Mouse (Mus musculus) intestine, postnatal 0 days (tissue): ENCODE results near the gene Xpr1. TPM values are rescaled to one million over a fixed set of nuclear protein-coding genes. Genes with fewer than 3 reads are reported as not detected.

Experiments used
- ATAC-seq: fragments of 200-750 bp; cut with Nextera tagmentation; 2 replicates; pipeline ENCODE4 v1.8.0; 2017; ENCODE audit warnings: mild to moderate bottlenecking, moderate TSS enrichment, moderate library complexity
- H3K27ac ChIP-seq: fragments of 300-500 bp; sonication (generic); 2 replicates; pipeline ENCODE4 v1.5.1; 2014; ENCODE audit warnings: mild to moderate bottlenecking, low read depth, low read length, moderate library complexity
- H3K27me3 ChIP-seq: fragments of 300-500 bp; sonication (generic); replicated peaks from 2 replicates; pipeline ENCODE4 v1.6.1; 2014; ENCODE audit warnings: low read length, mixed read lengths; ENCODE audit not compliant: control insufficient read depth, insufficient read depth
- H3K36me3 ChIP-seq: fragments of 300-500 bp; sonication (generic); 2 replicates; pipeline ENCODE4 v1.6.1; 2014; ENCODE audit warnings: mild to moderate bottlenecking, moderate library complexity; ENCODE audit not compliant: control insufficient read depth, insufficient read depth
- H3K4me1 ChIP-seq: fragments of 300-500 bp; sonication (generic); replicated peaks from 2 replicates; pipeline ENCODE4 v1.6.1; 2014; ENCODE audit warnings: antibody characterized with exemption, low read length, mixed read lengths; ENCODE audit not compliant: control insufficient read depth, insufficient read depth
- H3K4me2 ChIP-seq: fragments of 300-500 bp; sonication (generic); replicated peaks from 2 replicates; pipeline ENCODE4 v1.6.1; 2014; ENCODE audit warnings: low read depth, mild to moderate bottlenecking, moderate library complexity
- H3K4me3 ChIP-seq: fragments of 300-500 bp; sonication (generic); 2 replicates; pipeline ENCODE4 v1.5.1; 2014; ENCODE audit warnings: low read depth, low read length
- H3K9ac ChIP-seq: fragments of 300-500 bp; sonication (generic); 2 replicates; pipeline ENCODE4 v1.6.1; 2014; ENCODE audit warnings: mild to moderate bottlenecking, low read depth, low read length
- H3K9me3 ChIP-seq: fragments of 300-500 bp; sonication (generic); 2 replicates; pipeline ENCODE4 v1.6.1; 2016; ENCODE audit warnings: mixed run types; ENCODE audit not compliant: control insufficient read depth
- CTCF ChIP-seq: sonication (generic); IDR thresholded peaks from 2 replicates; pipeline ENCODE4 v1.5.1; 2016; ENCODE audit warnings: low read depth, mild to moderate bottlenecking, control low read depth, antibody characterized with exemption, moderate library complexity
- WGBS: fragments of 180-500 bp; shearing (Covaris S2); extraction: QIAGEN DNeasy Blood & Tissue Kit; methylation state at CpG from one replicate; pipeline ENCODE4 v1.1.7; 2014; 5-methylcytosine and 5-hydroxymethylcytosine counted together
- polyA plus RNA-seq: library from polyadenylated mRNA; unstranded; fragments of >200 nt; fragmentation: Nextera tagmentation; extraction: Ambion mirVana; gene quantifications from 2 replicates; pipeline ENCODE4 v1.2.1, GENCODE M21; 2015

Gene Xpr1
- polyA plus RNA-seq, 1 experiment from 2014 or later, result 5.8 TPM

DNA sequence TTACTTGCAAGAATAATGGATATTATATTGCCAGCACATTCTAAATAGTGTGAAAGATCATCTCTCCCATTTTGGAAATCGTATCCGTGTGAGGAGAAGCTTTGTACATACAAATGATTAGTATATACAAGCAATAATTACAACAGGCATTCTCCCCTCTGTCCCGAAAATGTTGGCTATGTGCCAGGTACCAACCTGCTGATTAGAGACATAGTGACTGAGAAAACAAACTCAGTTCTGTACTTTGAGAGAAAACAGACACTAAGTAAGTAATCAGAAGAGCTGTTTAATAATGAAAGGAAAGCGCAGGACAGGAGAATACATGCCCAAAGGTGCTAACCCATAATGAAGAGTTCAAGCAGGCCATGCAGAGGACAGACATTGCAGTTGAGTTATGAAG, 64.1 kb downstream of the Xpr1 start:
- TF ChIP-seq CTCF, result no peak
- Histone ChIP-seq H3K9ac (no peak overlapping the region), H3K27me3 (no peaks in the 10 kb centered on the region), H3K4me2 (no peak overlapping the region), H3K4me1 (no peaks in the 10 kb centered on the region), H3K4me3 (no peak overlapping the region), H3K27ac (no peak overlapping the region), H3K36me3 (no peaks in the 10 kb centered on the region), H3K9me3 (no peaks in the 10 kb centered on the region)
- WGBS, result 64% methylated on average over 4 of the region's 4 CpGs
- ATAC-seq, result no peak

GRCm38 (mm10) chr1:155351527-155351926, 65.7 kb downstream of the Xpr1 start:
- ATAC-seq, result no peak
- Histone ChIP-seq H3K9me3 (no peaks in the 10 kb centered on the region), H3K4me2 (no peak overlapping the region), H3K9ac (no peak overlapping the region), H3K27me3 (no peaks in the 10 kb centered on the region), H3K4me1 (no peaks in the 10 kb centered on the region), H3K27ac (no peak overlapping the region), H3K4me3 (no peak overlapping the region), H3K36me3 (no peaks in the 10 kb centered on the region)
- 59% methylated on average over 4 of the region's 4 CpGs for WGBS
- no peak for TF ChIP-seq CTCF

GRCm38 (mm10) chr1:155348491-155348890, 68.7 kb downstream of the Xpr1 start:
- Histone ChIP-seq H3K4me3 (no peak overlapping the region), H3K4me2 (no peak overlapping the region), H3K9me3 (no peaks in the 10 kb centered on the region), H3K27me3 (no peaks in the 10 kb centered on the region), H3K9ac (no peak overlapping the region), H3K27ac (no peak overlapping the region), H3K4me1 (no peaks in the 10 kb centered on the region), H3K36me3 (no peaks in the 10 kb centered on the region)
- no peak for TF ChIP-seq CTCF
- 86% methylated on average over 3 of the region's 3 CpGs for WGBS
- no peak for ATAC-seq

- WGBS, result 61% methylated on average over 4 of the region's 4 CpGs
Observed at GRCm38 (mm10) chr1:155347339-155347738, 69.9 kb downstream of the Xpr1 start.

DNA sequence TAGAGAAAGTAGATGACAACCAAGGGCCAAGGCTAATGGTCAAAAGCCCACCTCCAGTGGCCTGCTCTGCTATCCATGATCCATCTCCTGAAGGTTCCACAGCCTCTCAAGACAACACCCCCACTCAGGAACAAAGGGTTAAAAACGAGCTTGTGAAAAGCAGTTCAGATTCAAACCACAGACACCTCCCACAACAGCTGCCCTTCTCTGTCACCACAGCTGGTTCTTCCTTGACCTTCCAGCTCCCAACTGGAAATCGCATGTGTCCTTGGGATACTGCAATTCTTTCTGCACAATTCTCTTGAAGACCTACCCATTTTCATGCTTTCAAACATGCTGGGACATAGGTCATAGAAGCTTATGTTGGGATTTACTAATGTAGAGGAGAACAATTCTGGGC, 73.2 kb downstream of the Xpr1 start:
- Histone ChIP-seq H3K4me3 (no peak overlapping the region), H3K4me2 (no peak overlapping the region), H3K27me3 (no peaks in the 10 kb centered on the region), H3K9ac (no peak overlapping the region), H3K4me1 (no peaks in the 10 kb centered on the region), H3K27ac (no peak overlapping the region), H3K9me3 (no peaks in the 10 kb centered on the region), H3K36me3 (no peaks in the 10 kb centered on the region)
- WGBS, result 86% methylated on average over 2 of the region's 2 CpGs
- ATAC-seq, result no peak
- no peak for TF ChIP-seq CTCF

More at GRCm38 (mm10) chr1:155347339-155347738, 69.9 kb downstream of the Xpr1 start:
- TF ChIP-seq CTCF, result no peak
- H3K27me3 ChIP-seq, result no peaks in the 10 kb centered on the region
- no peak overlapping the region for H3K9ac ChIP-seq
- ATAC-seq, result no peak
- H3K9me3 ChIP-seq, result no peaks in the 10 kb centered on the region
- no peaks in the 10 kb centered on the region for H3K4me1 ChIP-seq
- H3K4me3 ChIP-seq, result no peak overlapping the region
- H3K36me3 ChIP-seq, result no peaks in the 10 kb centered on the region
- no peak overlapping the region for H3K27ac ChIP-seq
- H3K4me2 ChIP-seq, result no peak overlapping the region

DNA sequence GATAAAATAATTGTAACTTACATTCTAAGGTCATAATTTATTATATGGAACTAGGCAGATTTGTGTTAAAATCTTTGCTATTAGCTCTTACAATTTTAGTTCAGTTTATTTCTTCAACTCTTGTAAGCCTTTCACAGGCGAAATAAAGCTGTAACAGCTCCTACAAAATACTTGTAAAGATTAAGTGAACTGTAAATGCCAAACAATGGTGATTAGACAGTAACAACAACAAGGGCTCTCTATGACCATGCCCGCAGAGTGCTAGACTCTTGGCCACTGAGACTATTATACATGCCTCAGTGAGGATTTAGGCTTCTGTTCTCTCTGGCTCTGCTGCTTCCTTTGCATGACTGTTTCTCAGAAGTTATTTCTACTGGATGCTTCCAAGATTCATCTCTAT, 77.6 kb downstream of the Xpr1 start:
- Histone ChIP-seq H3K36me3 (no peaks in the 10 kb centered on the region), H3K9me3 (no peaks in the 10 kb centered on the region), H3K4me3 (no peak overlapping the region), H3K9ac (no peak overlapping the region), H3K4me1 (no peaks in the 10 kb centered on the region), H3K27ac (no peak overlapping the region), H3K27me3 (no peaks in the 10 kb centered on the region), H3K4me2 (no peak overlapping the region)
- no peak for TF ChIP-seq CTCF
- ATAC-seq, result no peak
- 95% methylated on average over 2 of the region's 2 CpGs for WGBS

DNA sequence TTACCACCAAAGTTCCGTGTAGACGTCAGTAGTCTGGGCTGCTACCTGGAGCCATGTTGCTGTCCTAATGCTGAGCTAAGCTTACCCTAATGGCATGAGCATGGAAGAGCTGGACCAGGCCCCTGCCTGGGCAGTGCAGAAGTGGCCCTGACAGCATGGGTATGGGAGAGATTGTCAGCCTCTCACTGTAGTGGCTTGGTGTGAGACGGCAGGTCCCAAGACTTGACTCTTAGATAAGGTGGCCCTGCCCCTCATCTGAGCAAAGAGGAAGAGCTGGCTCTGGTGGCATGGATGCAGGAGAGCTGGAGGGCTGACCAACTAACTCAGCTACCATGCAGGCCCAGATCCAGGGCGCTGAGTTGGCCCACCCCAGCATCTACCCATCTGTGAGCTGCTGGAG, 79.9 kb downstream of the Xpr1 start:
- no peaks in the 10 kb centered on the region for H3K4me1 ChIP-seq
- H3K27me3 ChIP-seq, result no peaks in the 10 kb centered on the region
- no peak overlapping the region for H3K9ac ChIP-seq
- no peak overlapping the region for H3K4me2 ChIP-seq
- no peak overlapping the region for H3K27ac ChIP-seq
- H3K9me3 ChIP-seq, result no peaks in the 10 kb centered on the region
- no peak for TF ChIP-seq CTCF
- H3K36me3 ChIP-seq, result no peaks in the 10 kb centered on the region
- no peak overlapping the region for H3K4me3 ChIP-seq
- WGBS, result 84% methylated on average over 4 of the region's 4 CpGs
- no peak for ATAC-seq
